ENCODE assay signal across 8 mouse cellular contexts in the genomic region with DNA sequence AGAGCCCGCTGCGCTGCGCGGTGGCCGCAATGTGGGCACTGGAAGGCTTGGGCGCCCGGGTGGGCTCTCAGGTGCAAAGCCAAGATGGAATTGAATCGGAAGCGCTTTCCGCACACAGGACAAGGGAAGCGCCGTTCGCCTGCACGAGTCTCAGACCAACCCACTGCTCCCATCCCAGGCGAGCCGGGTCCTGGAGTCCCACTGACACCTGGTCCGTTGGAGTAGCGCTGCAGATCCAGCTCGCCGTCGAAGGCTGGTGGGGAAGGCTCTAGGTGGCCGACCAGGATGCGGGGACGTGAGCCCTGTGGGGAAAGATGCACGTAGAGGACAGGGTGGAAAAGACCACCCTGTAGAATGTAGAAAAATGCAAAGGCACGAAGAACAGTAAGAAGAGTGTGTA. TPM values are rescaled to one million over a fixed set of nuclear protein-coding genes. Genes with fewer than 3 reads are reported as not detected.
A peak's percentile ranks its signal among the peaks of the same experiment; 100 is the strongest.
DNase-seq lines count a peak whose midpoint lies in the region; ATAC-seq lines count a peak whose summit lies in the region.

No protein-coding gene starts in this region.

- no peak for ATAC-seq in kidney, embryonic 15.5 days (replicated peaks; ENCODE audit: low FRiP score)
- no peak for ATAC-seq in forebrain, embryonic 16.5 days

- no peaks in the 10 kb centered on the region for H3K27me3 ChIP-seq in kidney, embryonic 15.5 days
- H3K27me3 ChIP-seq in embryonic facial prominence, embryonic 10.5 days (replicated peaks; ENCODE audit: low read depth, poor library complexity, severe bottlenecking): no peaks in the 10 kb centered on the region
- H3K27me3 ChIP-seq in forebrain, embryonic 16.5 days (replicated peaks; ENCODE audit: control insufficient read depth, insufficient read depth, low read length): no peaks in the 10 kb centered on the region
- H3K27me3 ChIP-seq in midbrain, embryonic 10.5 days (ENCODE audit: low read depth, poor library complexity, severe bottlenecking): no peaks in the 10 kb centered on the region

- WGBS in kidney, embryonic 15.5 days: 61% methylated on average over 26 of the region's 26 CpGs
- 45% methylated on average over 26 of the region's 26 CpGs for WGBS in embryonic facial prominence, embryonic 10.5 days
- 12% methylated on average over 26 of the region's 26 CpGs for WGBS in forebrain, embryonic 16.5 days
- WGBS in midbrain, embryonic 10.5 days: 30% methylated on average over 26 of the region's 26 CpGs

- peak overlapping the region; percentile 62 for H3K27ac ChIP-seq in kidney, embryonic 15.5 days
- peak overlapping the region; percentile 89 for H3K27ac ChIP-seq in embryonic facial prominence, embryonic 10.5 days (replicated peaks)
- 0 out of 2 replicates have a peak overlapping the region, but pooled peaks have one; percentile 17 for H3K27ac ChIP-seq in forebrain, embryonic 16.5 days (ENCODE audit: low read length)
- H3K27ac ChIP-seq in midbrain, embryonic 10.5 days (replicated peaks): peak overlapping the region; percentile 100

- peaks cover 48% of the 10 kb centered on the region for H3K36me3 ChIP-seq in kidney, embryonic 15.5 days
- peaks cover 51% of the 10 kb centered on the region for H3K36me3 ChIP-seq in embryonic facial prominence, embryonic 10.5 days (replicated peaks)
- H3K36me3 ChIP-seq in forebrain, embryonic 16.5 days (ENCODE audit: control insufficient read depth, insufficient read depth): peaks cover 18% of the 10 kb centered on the region; the same call in 1 of the 2 replicates
- peaks cover 50% of the 10 kb centered on the region for H3K36me3 ChIP-seq in midbrain, embryonic 10.5 days

- peak overlapping the region; percentile 35; the same call in 1 of the 2 replicates for H3K4me3 ChIP-seq in kidney, embryonic 15.5 days (replicated peaks)
- peak overlapping the region; percentile 57 for H3K4me3 ChIP-seq in embryonic facial prominence, embryonic 10.5 days
- peak overlapping the region; percentile 30 for H3K4me3 ChIP-seq in forebrain, embryonic 16.5 days (replicated peaks; ENCODE audit: low read length)
- H3K4me3 ChIP-seq in midbrain, embryonic 10.5 days: peak overlapping the region; percentile 85

- H3K9me3 ChIP-seq in kidney, embryonic 15.5 days (replicated peaks): no peaks in the 10 kb centered on the region
- H3K9me3 ChIP-seq in embryonic facial prominence, embryonic 10.5 days: no peaks in the 10 kb centered on the region
- H3K9me3 ChIP-seq in forebrain, embryonic 16.5 days (ENCODE audit: control insufficient read depth, low read length): no peaks in the 10 kb centered on the region
- H3K9me3 ChIP-seq in midbrain, embryonic 10.5 days (replicated peaks): no peaks in the 10 kb centered on the region

- no peak overlapping the region for H3K9ac ChIP-seq in kidney, embryonic 15.5 days
- peak overlapping the region; percentile 20; the same call in 1 of the 2 replicates for H3K9ac ChIP-seq in forebrain, embryonic 16.5 days (replicated peaks; ENCODE audit: low read depth, low read length)

- peak overlapping the region; percentile 41 for H3K4me2 ChIP-seq in kidney, embryonic 15.5 days
- peak overlapping the region; percentile 53 for H3K4me2 ChIP-seq in forebrain, embryonic 16.5 days (ENCODE audit: low read length)

- peaks cover 79% of the 10 kb centered on the region for H3K4me1 ChIP-seq in kidney, embryonic 15.5 days
- H3K4me1 ChIP-seq in embryonic facial prominence, embryonic 10.5 days: peaks cover 68% of the 10 kb centered on the region
- H3K4me1 ChIP-seq in forebrain, embryonic 16.5 days (replicated peaks; ENCODE audit: control insufficient read depth, insufficient read depth, low read length): peaks cover 68% of the 10 kb centered on the region
- peaks cover 88% of the 10 kb centered on the region for H3K4me1 ChIP-seq in midbrain, embryonic 10.5 days

- no peak for DNase-seq in kidney, adult 11 months
- no peak for DNase-seq in embryonic facial prominence, embryonic 10.5 days (ENCODE audit: low spot score)
- no peak for DNase-seq in midbrain, embryonic 10.5 days (ENCODE audit: low spot score)
- DNase-seq in c-Kit-positive CD71-positive TER-119-positive erythroid progenitor cells, embryonic 14.5 days (ENCODE audit: low spot score): no peak
- DNase-seq in kidney, postnatal 14 days: no peak
- DNase-seq in yolk sac, embryonic 10.5 days (ENCODE audit: low spot score): no peak

RNA-seq across cellular contexts. Expression of a gene that starts 6.1 kb away (rescaled TPM):
- polyA plus RNA-seq in kidney, embryonic 15.5 days (2015; fragmentation: Nextera tagmentation; extraction: Ambion mirVana): 0.93 and 1.1 TPM in 2 replicates
- polyA plus RNA-seq in embryonic facial prominence, embryonic 10.5 days (2016; fragmentation: Nextera tagmentation; extraction: Ambion mirVana): 0.65 and 0.72 TPM in 2 replicates
- 0.67 and 0.81 TPM in 2 replicates for polyA plus RNA-seq in forebrain, embryonic 16.5 days (2015; fragmentation: Nextera tagmentation; extraction: Ambion mirVana)
- polyA plus RNA-seq in midbrain, embryonic 10.5 days (2016; fragmentation: Nextera tagmentation; extraction: Ambion mirVana): 0.67 and 1.2 TPM in 2 replicates

RNA-seq across cellular contexts. Expression of a gene that starts 11.2 kb away (rescaled TPM):
- 38.5 and 43.8 TPM in 2 replicates for polyA plus RNA-seq in kidney, embryonic 15.5 days (2015; fragmentation: Nextera tagmentation; extraction: Ambion mirVana)
- polyA plus RNA-seq in embryonic facial prominence, embryonic 10.5 days (2016; fragmentation: Nextera tagmentation; extraction: Ambion mirVana): 57.5 and 63.2 TPM in 2 replicates
- polyA plus RNA-seq in forebrain, embryonic 16.5 days (2015; fragmentation: Nextera tagmentation; extraction: Ambion mirVana): 28.6 and 32.2 TPM in 2 replicates
- polyA plus RNA-seq in midbrain, embryonic 10.5 days (2016; fragmentation: Nextera tagmentation; extraction: Ambion mirVana): 89.4 and 96.6 TPM in 2 replicates

RNA-seq across cellular contexts. Expression of a gene that starts 24.8 kb away (rescaled TPM):
- polyA plus RNA-seq in kidney, embryonic 15.5 days (2015; fragmentation: Nextera tagmentation; extraction: Ambion mirVana): 86.1 and 105 TPM in 2 replicates
- polyA plus RNA-seq in embryonic facial prominence, embryonic 10.5 days (2016; fragmentation: Nextera tagmentation; extraction: Ambion mirVana): 151 and 163 TPM in 2 replicates
- polyA plus RNA-seq in forebrain, embryonic 16.5 days (2015; fragmentation: Nextera tagmentation; extraction: Ambion mirVana): 58.5 and 70.4 TPM in 2 replicates
- 85.4 and 99.8 TPM in 2 replicates for polyA plus RNA-seq in midbrain, embryonic 10.5 days (2016; fragmentation: Nextera tagmentation; extraction: Ambion mirVana)

RNA-seq across cellular contexts. Expression of a gene that starts 32.9 kb away (rescaled TPM):
- not detected in 2 replicates for polyA plus RNA-seq in kidney, embryonic 15.5 days (2015; fragmentation: Nextera tagmentation; extraction: Ambion mirVana)
- not detected in 2 replicates for polyA plus RNA-seq in embryonic facial prominence, embryonic 10.5 days (2016; fragmentation: Nextera tagmentation; extraction: Ambion mirVana)
- not detected in 2 replicates for polyA plus RNA-seq in forebrain, embryonic 16.5 days (2015; fragmentation: Nextera tagmentation; extraction: Ambion mirVana)
- polyA plus RNA-seq in midbrain, embryonic 10.5 days (2016; fragmentation: Nextera tagmentation; extraction: Ambion mirVana): not detected in 2 replicates

Comparison
In these comparisons a context has a peak if more than half of its experiments do, and no peak if none do; other contexts are left out.
1. H3K27ac ChIP-seq: peak in every context shown above with its lines; median percentile 100 in midbrain, embryonic 10.5 days; 89 in embryonic facial prominence, embryonic 10.5 days; 62 in kidney, embryonic 15.5 days; 17 in forebrain, embryonic 16.5 days.
2. H3K4me3 ChIP-seq: peak in every context shown above with its lines; median percentile 85 in midbrain, embryonic 10.5 days; 57 in embryonic facial prominence, embryonic 10.5 days; 35 in kidney, embryonic 15.5 days; 30 in forebrain, embryonic 16.5 days.